Mouse (Mus musculus) C3H10T1/2 (cell line): ENCODE data around the gene Olfr1241. TPM values are rescaled to one million over a fixed set of nuclear protein-coding genes. Genes with fewer than 3 reads are reported as not detected.

ENCODE experiments used
- polyA plus RNA-seq, 2 experiments: library from polyadenylated mRNA; unstranded; fragments of >200 nt; fragmentation: generic; extraction: Trizol; gene quantifications; one replicate each; pipeline ENCODE4 v1.2.1; 2012; ENCODE audit warnings: missing spikeins in 2 of 2

The Olfr1241 gene
- not detected for polyA plus RNA-seq

DNA sequence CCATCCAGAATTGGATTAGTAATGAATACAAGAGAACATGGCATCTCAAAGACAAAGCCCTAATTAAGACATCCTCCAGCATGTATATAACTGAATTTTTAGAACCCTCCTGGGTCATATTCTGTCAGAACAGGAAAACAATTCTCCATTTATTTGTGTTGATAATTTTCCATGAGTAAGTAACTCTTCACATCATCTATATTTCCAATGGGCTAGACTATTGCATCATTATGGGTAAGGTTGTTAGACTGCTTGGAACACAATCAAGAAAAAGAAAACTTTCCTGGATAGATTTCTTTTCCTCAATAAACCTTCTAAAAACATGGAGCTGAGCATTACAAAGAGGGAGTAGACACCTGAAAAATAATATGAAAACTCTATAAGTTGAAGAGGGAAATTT lies at the start of gene Olfr1241:
Olfr1241 (minus strand) TSS at position 101 of the 400 bp plus-strand sequence.

DNA sequence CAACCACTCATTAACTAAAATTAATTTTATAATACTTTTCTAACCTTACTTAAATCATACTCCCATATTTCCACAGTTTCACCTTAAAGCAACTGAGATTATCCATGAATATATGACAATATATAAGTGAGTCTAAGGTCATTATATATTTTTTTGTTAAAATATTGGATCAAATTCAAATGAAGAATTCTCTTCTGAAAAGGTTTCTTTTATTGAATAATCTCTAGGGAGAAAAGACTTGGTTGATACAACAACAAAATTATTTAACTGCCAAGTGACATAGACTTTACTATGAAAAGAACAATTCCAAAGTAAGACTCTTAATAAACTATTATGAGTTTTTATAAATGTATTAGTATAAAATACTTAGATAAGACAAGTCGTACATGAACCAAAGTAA lies 44.5 kb upstream of the Olfr1241 start, which contains the start of gene Olfr1243:
Olfr1243 (minus strand) TSS at position 101 of the 400 bp plus-strand sequence.

DNA sequence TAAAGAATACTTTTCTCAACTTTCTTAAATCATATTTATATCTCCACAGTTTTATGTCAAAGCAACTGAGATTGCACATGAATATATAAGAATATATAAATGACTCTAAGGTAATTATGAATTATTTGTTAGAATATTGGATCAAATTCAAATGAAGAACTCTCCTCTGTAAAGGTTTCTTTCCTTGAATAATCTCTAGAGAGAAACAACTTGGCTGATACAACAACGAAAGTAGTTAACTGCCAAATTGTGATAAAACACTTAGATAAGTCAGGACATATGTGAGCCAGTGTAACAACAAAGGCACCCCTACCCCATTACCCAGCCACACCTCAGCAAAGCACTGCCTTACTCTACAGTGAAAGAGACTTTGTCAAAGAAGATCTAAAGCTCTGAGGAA lies 11.3 kb upstream of the Olfr1241 start, which contains the start of gene Olfr1242:
Olfr1242 (minus strand) TSS at position 101 of the 400 bp plus-strand sequence.

DNA sequence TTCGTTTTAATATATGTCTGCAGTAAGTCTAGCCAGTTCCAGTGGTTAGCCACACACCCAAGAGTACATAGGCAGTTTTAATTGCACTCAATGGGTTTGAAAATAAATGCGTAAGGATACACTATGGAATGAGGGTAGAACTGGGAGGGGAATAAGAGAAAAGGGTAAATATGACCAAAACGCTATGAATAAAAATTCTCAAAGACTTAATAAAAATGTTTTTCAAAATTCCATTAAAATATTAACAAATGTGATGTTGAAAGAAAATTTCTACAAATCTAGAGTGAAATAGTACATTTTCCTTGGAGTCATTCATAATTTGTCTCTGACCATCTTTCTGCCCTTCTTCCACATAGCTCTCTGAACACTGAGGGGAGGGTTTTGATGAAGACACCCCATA lies 44.0 kb downstream of the Olfr1241 start, which contains the start of gene Olfr1240:
Olfr1240 (minus strand) TSS at position 101 of the 400 bp plus-strand sequence.

Other genes starting within 250 kb of the Olfr1241 start
- gene Olfr1228, start 233.1 kb downstream of the Olfr1241 start, polyA plus RNA-seq = not detected
- gene Olfr1229, start 199.1 kb downstream of the Olfr1241 start, polyA plus RNA-seq = not detected
- not detected for gene Olfr1230, start 189.9 kb downstream of the Olfr1241 start, polyA plus RNA-seq
- gene Olfr1231, start 180.1 kb downstream of the Olfr1241 start, polyA plus RNA-seq = not detected
- not detected for gene Olfr1232, start 157.5 kb downstream of the Olfr1241 start, polyA plus RNA-seq
- gene Olfr1233, start 144.7 kb downstream of the Olfr1241 start, polyA plus RNA-seq = not detected
- not detected for gene Olfr1234, start 122.3 kb downstream of the Olfr1241 start, polyA plus RNA-seq
- gene Olfr1238, start 77.5 kb downstream of the Olfr1241 start, polyA plus RNA-seq = not detected
- gene Olfr1239, start 66.7 kb downstream of the Olfr1241 start, polyA plus RNA-seq = not detected
- gene Olfr1240, start 44.1 kb downstream of the Olfr1241 start, polyA plus RNA-seq = not detected
- not detected for gene Olfr1242, start 11.2 kb upstream of the Olfr1241 start, polyA plus RNA-seq
- not detected for gene Olfr1243, start 44.4 kb upstream of the Olfr1241 start, polyA plus RNA-seq
- not detected for gene Olfr1245, start 91.3 kb upstream of the Olfr1241 start, polyA plus RNA-seq
- not detected for gene Olfr1246, start 106.0 kb upstream of the Olfr1241 start, polyA plus RNA-seq
- gene Olfr1247, start 127.0 kb upstream of the Olfr1241 start, polyA plus RNA-seq = not detected
- gene Olfr1248, start 131.1 kb upstream of the Olfr1241 start, polyA plus RNA-seq = not detected
- not detected for gene Olfr1249, start 147.9 kb upstream of the Olfr1241 start, polyA plus RNA-seq
- not detected for gene Olfr1250, start 174.3 kb upstream of the Olfr1241 start, polyA plus RNA-seq
- not detected for gene Olfr1251, start 184.8 kb upstream of the Olfr1241 start, polyA plus RNA-seq
- not detected for gene Olfr1252, start 237.9 kb upstream of the Olfr1241 start, polyA plus RNA-seq